Mouse (Mus musculus) bone marrow macrophage, adult 2 months (primary cell): ENCODE measurements around the gene Cbfa2t3. TPM values are rescaled to one million over a fixed set of nuclear protein-coding genes. Genes with fewer than 3 reads are reported as not detected.

ENCODE experiments used
- H3K27ac ChIP-seq: 2 replicates; pipeline ENCODE4 v1.5.1; 2012; ENCODE audit warnings: low read depth, low read length; ENCODE audit not compliant: insufficient read depth
- H3K4me1 ChIP-seq: 2 replicates; pipeline ENCODE4 v1.6.1; 2012; ENCODE audit warnings: low read length; ENCODE audit not compliant: control insufficient read depth, insufficient read depth
- H3K4me3 ChIP-seq: 2 replicates; pipeline ENCODE4 v1.5.1; 2012; ENCODE audit warnings: mild to moderate bottlenecking, low read length, moderate library complexity; ENCODE audit not compliant: insufficient read depth
- CTCF ChIP-seq: IDR thresholded peaks from 2 replicates; pipeline ENCODE4 v1.5.1; 2012; ENCODE audit warnings: low read depth, mild to moderate bottlenecking, low read length, moderate library complexity
- POLR2A ChIP-seq: IDR thresholded peaks from 2 replicates; pipeline ENCODE4 v1.6.1; 2012; ENCODE audit warnings: mild to moderate bottlenecking, low read depth, low read length, borderline replicate concordance
- polyA plus RNA-seq: library from polyadenylated mRNA; stranded (reverse); fragments of >200 nt; gene quantifications from 2 replicates; pipeline ENCODE4 v1.2.4, GENCODE M21; 2012; ENCODE audit not compliant: missing spikeins, insufficient read depth, insufficient read length

Gene Cbfa2t3
- polyA plus RNA-seq, 1 experiment: 0.95 TPM

DNA sequence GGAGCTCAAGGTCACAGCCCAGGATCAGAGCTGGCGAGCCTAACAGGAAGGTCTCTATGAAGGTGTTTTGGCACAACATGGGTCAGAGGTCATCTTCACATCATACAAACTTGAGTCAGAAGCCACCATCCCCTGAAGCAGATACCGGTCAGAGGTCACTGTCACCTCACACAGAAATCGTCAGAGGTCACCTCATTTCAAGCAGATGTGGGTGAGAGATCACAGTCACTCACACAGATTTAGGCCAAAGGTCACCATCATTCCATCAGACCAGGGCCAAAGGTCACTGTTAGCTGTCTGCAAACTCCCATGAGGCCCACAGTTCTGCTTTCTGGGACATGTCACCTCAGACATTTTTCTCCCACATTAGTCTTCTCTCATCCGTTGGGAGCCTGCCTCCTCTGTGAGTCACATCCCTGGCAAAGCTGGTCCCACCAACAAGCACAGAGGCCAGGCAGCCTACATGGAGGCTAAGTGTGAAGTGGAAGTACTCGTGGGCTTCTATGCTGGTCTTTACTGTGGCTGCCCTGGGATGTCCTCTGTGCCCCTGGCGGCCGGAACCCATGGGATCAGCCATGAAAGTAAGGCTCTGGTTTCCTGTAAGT is 3.4 kb downstream of the Cbfa2t3 start:
- TF ChIP-seq CTCF (no peak), POLR2A (no peak)

GRCm38 (mm10) chr8:122692152-122692551 is 6.8 kb downstream of the Cbfa2t3 start:
- Histone ChIP-seq H3K27ac (no peak overlapping the region), H3K4me1 (no peaks in the 10 kb centered on the region), H3K4me3 (no peak overlapping the region)
- no peak for TF ChIP-seq POLR2A

More for the DNA sequence above, 3.4 kb downstream of the Cbfa2t3 start:
- H3K4me3 ChIP-seq: no peak overlapping the region
- H3K27ac ChIP-seq: no peak overlapping the region
- peaks cover 9% of the 10 kb centered on the region for H3K4me1 ChIP-seq

GRCm38 (mm10) chr8:122691018-122691417 is 7.9 kb downstream of the Cbfa2t3 start:
- TF ChIP-seq POLR2A: no peak
- TF ChIP-seq CTCF: no peak
- H3K4me3 ChIP-seq: no peak overlapping the region
- H3K4me1 ChIP-seq: no peaks in the 10 kb centered on the region

GRCm38 (mm10) chr8:122689315-122689714 is 9.6 kb downstream of the Cbfa2t3 start:
- Histone ChIP-seq H3K4me3 (no peak overlapping the region), H3K27ac (no peak overlapping the region), H3K4me1 (no peaks in the 10 kb centered on the region)
- TF ChIP-seq CTCF: no peak
- no peak for TF ChIP-seq POLR2A

More at GRCm38 (mm10) chr8:122691018-122691417, 7.9 kb downstream of the Cbfa2t3 start:
- H3K27ac ChIP-seq: no peak overlapping the region

- H3K4me3 ChIP-seq: no peak overlapping the region
- TF ChIP-seq CTCF (no peak), POLR2A (no peak)
- no peaks in the 10 kb centered on the region for H3K4me1 ChIP-seq
- no peak overlapping the region for H3K27ac ChIP-seq
Measured at GRCm38 (mm10) chr8:122686879-122687278, 12.0 kb downstream of the Cbfa2t3 start.

DNA sequence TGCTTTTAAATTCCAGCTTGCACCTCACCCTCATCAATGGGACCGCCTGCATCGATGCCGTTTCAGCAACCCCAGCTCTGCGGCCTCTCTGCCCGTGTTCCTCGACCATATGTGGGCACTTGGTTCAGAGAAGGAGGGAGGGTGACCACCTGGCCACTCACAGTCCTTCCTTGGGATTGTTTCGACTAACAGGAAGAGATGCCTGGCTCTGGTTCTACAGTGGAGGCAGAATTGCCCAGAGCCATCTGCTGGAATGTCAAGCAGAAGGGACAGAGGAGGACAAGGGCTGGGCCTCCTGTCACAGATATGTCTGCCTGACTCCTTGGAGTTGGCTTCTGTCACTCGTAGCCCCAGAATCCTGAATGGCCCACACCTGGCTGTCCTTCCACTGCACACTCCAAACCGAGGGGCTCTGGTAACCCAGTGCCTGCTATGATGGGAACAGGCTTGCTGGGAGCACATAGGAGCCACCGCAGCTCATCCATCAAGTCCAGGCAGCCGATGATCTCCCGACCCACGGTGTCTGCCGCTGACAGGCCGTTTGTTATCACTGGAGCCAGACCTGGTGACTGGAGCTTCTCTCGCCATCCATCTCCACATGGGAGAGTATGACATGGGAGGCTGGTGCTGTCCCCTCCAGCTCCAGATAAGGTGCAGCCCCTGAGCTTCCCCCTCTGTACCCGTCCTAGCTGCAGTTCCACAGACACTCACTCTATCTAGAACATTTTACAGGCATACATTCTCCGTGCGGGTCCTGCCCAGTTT is 13.6 kb downstream of the Cbfa2t3 start:
- TF ChIP-seq CTCF (no peak), POLR2A (no peak)
- no peaks in the 10 kb centered on the region for H3K4me1 ChIP-seq
- H3K27ac ChIP-seq: no peak overlapping the region
- no peak overlapping the region for H3K4me3 ChIP-seq

DNA sequence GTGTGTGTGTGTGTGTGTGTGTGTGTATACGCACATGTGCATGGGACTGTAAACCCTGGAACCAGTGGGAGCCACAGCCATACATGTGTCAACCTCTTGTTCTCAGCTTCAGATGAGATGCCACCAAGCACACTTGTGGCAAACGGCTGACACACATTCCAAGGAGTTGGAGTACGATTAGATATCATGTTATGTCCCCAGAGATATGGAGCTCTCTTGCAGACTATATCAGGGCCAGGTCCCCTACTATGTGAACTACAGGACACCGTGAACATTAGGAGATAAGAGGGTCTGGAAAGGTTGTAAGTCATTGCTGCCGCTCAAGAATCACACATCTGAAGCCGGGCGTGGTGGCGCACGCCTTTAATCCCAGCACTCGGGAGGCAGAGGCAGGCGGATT is 16.1 kb downstream of the Cbfa2t3 start:
- Histone ChIP-seq H3K4me3 (no peak overlapping the region), H3K27ac (no peak overlapping the region), H3K4me1 (no peaks in the 10 kb centered on the region)
- TF ChIP-seq POLR2A (no peak), CTCF (no peak)

DNA sequence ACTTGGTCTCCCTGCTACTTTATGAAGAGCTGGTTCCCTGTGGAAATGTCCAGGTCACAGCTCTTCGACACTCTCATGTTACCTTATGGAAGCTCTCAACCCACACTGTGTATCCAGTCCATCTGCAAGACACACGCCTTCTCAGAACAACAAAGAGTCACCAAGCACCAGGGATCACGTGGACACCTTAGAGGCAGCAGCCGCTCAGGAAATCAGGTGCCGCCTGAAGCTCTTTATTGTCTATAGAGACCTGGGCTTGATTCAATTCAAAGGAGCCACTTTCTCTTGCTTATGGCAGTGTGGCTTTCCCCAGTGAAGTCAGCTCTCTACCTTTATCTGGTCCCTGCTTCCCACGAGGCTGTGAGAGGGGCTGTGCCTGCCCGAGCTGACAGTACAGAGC is 18.7 kb downstream of the Cbfa2t3 start:
- no peak overlapping the region for H3K27ac ChIP-seq

GRCm38 (mm10) chr8:122679325-122679920 is 19.5 kb downstream of the Cbfa2t3 start:
- Histone ChIP-seq H3K4me1 (peaks cover 3% of the 10 kb centered on the region; the same call in 1 of the 2 replicates), H3K4me3 (no peak overlapping the region), H3K27ac (no peak overlapping the region)
- TF ChIP-seq CTCF (no peak), POLR2A (no peak)

More for the DNA sequence above, 18.7 kb downstream of the Cbfa2t3 start:
- TF ChIP-seq POLR2A (no peak), CTCF (no peak)
- Histone ChIP-seq H3K4me1 (peaks cover 3% of the 10 kb centered on the region; the same call in 1 of the 2 replicates), H3K4me3 (no peak overlapping the region)

GRCm38 (mm10) chr8:122678896-122679210 is 20.1 kb downstream of the Cbfa2t3 start:
- TF ChIP-seq CTCF (0 out of 2 replicates have a peak, but pooled peaks have one; percentile 3), POLR2A (no peak)
- peak overlapping the region; percentile 60; the same call in 1 of the 2 replicates for H3K4me3 ChIP-seq
- no peak overlapping the region for H3K27ac ChIP-seq
- peaks cover 3% of the 10 kb centered on the region; the same call in 1 of the 2 replicates for H3K4me1 ChIP-seq
